Mouse (Mus musculus): ENCODE results near the gene Dph2.

GRCm38 (mm10) chr4:117933248-117933647, 41.4 kb upstream of the Dph2 start:
- no peak for TF ChIP-seq POLR2A (IDR thresholded peaks at IDR 0.05; ENCODE audit: extremely low read depth, insufficient read depth, low read length)
- TF ChIP-seq CTCF (IDR thresholded peaks at IDR 0.05; ENCODE audit: low read depth, low read length), result no peak
